Mouse (Mus musculus) liver, embryonic 14.5 days (tissue): ENCODE measurements around the gene Traf1.

Experiments
- CTCF ChIP-seq: IDR thresholded peaks from 2 replicates; pipeline ENCODE4 v1.5.1; 2016; ENCODE audit warnings: antibody characterized with exemption, low read depth, control low read depth
- EP300 ChIP-seq: IDR thresholded peaks from 2 replicates; pipeline ENCODE4 v1.6.1; 2016; ENCODE audit warnings: antibody characterized with exemption, low read depth

DNA sequence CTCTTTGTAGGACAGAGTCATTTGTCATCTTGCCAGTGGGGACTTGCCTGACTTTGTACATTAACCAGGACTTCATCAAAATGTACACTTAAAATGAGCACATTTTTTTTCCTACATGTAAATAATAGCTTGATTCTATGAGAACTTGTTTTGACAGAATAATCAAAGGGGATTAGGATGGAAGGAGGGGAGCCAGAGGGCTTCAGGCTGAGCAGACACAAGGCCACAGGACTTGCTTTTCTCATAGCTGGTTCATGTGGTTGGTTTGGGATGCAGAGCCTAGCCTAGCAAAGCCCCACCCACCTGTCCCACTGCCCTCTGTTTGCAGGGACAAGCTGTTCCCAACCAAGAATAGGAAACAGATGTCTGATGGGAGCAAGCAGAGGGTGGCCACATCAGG lies 10.1 kb downstream of the Traf1 start:
- no peak for TF ChIP-seq CTCF
- TF ChIP-seq EP300, result no peak
